Mouse (Mus musculus) layer of hippocampus, adult 18-20 months (tissue): ENCODE measurements around the gene Mgat4c. TPM values are rescaled to one million over a fixed set of nuclear protein-coding genes. Genes with fewer than 3 reads are reported as not detected.

ENCODE experiments used
- microRNA-seq, 2 experiments: library from miRNA; unstranded; fragments of <30 nt; microRNA quantifications; one replicate each; pipeline ENCODE4 v1.2.0; 2021
- total RNA-seq, 2 experiments: library from RNA; stranded (reverse); gene quantifications; 2 replicates each; pipeline ENCODE4 v1.2.3; 2021

The Mgat4c gene
- total RNA-seq, 2 experiments from 2014 or later = 19.6 to 19.7 TPM

Small RNAs within 50 kb of the gene (microRNA-seq; reads per million reads assigned to microRNA genes)
- gene Mir3059 = 87.6 to 99.7 reads per million in 2 experiments
